Mouse (Mus musculus): ENCODE results near the gene Rasa4. TPM values are rescaled to one million over a fixed set of nuclear protein-coding genes. Genes with fewer than 3 reads are reported as not detected.
"Not testable (repeated sequence)": the region's sequence is repeated elsewhere in the genome, so short reads cannot be mapped to it uniquely, and the experiment has no call there.

Gene Rasa4
- total RNA-seq, 2 experiments from 2014 or later: 3.2 to 6.7 TPM

DNA sequence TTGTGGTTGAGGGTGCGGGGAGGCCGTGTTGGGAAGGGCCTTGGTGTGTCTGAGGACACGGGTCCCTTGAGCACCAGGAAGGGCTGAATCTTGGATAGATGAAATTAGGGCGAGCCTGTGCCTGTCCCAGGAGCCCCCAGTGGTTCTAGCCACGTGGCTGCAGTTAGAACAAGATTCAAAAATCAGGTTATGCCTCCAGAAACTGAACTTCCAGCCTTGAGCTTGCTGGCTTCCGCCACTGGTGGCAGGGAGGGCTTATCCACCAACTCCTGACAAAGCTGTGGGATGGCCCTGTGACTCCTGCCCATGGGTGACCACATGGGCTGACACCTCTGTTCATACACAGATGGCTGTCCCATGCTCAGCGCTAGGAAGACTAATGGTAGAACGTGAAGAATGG is 64.0 kb downstream of the Rasa4 start:
- intact Hi-C loops (cut with DNase I): no loop called here
- DNase-seq (ENCODE audit: low spot score in 2 of 2): no peak

DNA sequence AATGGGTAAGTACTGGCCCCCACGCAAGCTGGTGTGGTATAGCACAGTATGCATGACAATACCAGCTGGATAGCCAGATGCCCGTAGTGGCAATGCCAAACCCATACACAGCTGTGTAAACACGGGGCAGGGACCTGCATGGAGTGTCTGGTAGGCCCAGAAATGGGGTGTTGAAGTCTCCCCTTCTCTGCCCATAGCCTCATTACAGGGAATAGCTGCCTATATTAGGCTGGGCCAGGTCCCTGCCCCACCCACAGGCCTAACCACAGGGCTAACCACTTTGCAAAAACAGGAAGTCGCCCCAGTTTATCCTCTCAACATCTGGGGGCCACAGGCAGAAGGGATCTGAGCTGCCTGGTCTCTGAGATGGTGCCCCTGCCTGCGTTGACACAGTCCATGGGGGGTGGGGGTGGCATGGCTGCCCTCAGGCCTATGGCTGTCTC is 65.4 kb downstream of the Rasa4 start:
- intact Hi-C loops (cut with DNase I); DNase-seq (ENCODE audit: low spot score in 2 of 2): not testable (repeated sequence)

DNA sequence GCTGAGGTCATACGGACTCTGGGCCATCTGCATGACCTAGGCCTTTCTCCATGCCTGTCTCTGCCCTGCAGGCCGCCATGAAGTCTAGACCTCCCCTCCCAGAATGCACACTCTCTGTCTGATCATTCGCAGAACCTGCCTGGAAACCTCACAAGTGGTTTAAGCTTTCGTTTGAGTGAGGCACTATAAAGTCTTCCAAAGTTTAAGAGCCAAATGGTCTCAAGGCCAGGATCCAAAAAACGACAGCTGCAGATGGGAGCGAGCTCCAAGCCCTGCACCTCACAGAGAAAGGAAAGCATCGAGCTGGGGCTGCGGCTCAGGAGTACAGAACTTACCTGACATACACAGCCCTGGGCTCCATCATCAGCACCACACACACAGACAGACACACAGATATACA is 68.6 kb downstream of the Rasa4 start:
- DNase-seq (ENCODE audit: low spot score in 2 of 2): no peak
- intact Hi-C loops (cut with DNase I): no loop called here

DNA sequence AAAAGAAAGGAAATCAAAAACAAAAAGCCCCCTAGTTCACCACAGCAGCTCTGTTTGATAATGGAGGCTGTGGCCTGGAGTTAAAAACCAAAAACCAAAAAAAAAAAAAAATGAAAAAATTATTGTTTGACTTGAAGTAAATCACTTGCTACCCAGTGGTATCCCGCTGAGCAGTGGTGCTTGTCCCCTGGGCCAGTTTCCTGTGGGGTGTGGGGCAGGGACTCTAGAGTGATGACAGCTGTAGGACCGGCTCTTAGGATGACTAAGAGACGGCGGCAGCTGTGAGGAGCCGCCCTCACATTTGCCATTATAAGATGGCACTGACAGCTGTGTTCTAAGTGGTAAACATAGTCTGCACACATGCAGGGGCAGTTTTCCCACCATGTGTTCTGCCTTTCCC is 71.7 kb downstream of the Rasa4 start:
- intact Hi-C loops (cut with DNase I): no loop called here
- no peak for DNase-seq (ENCODE audit: low spot score in 2 of 2)

DNA sequence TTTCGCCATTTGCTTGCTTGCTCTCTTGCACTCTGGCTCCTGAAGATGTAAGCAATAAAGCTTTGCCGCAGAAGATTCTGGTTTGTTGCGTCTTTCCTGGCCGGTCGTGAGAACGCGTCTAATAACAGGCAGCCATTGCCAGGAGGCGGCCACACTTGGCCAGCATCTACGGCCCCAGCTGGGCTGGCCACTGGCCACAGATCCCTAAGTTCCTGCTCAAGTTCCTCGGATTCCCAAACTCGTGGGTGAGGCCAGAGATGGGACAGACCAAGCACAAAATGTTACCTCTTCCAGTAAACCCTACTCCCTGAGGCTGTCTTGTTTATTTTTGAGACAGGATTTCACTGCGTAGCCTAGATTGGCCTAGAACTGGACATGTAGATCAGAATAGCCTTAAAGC is 76.4 kb downstream of the Rasa4 start:
- intact Hi-C loops (cut with DNase I); DNase-seq (ENCODE audit: low spot score in 2 of 2): not testable (repeated sequence)

Small RNA genes lying within 50 kb of the gene (microRNA-seq; reads per million reads assigned to microRNA genes)
- gene Mir7035: 1.0 to 2.4 reads per million in 2 experiments

Other genes with a start within 250 kb of the Rasa4 start
- gene Hspb1, start 196.0 kb upstream of the Rasa4 start, total RNA-seq (2021): 1 to 10 TPM; 6.9 to 9.4 TPM
- gene Ywhag, start 149.3 kb upstream of the Rasa4 start, total RNA-seq (2021): 1,000 to 10,000 TPM; 1,469 to 1,528 TPM
- 1 to 10 TPM; 1.4 to 1.5 TPM for gene Ssc4d, start 109.4 kb upstream of the Rasa4 start, total RNA-seq (2021)
- gene Zp3, start 103.8 kb upstream of the Rasa4 start, total RNA-seq (2021): not detected
- gene Dtx2, start 89.1 kb upstream of the Rasa4 start, total RNA-seq (2021): 1 to 10 TPM; 8.6 to 9.1 TPM
- not detected for gene Upk3b, start 45.4 kb upstream of the Rasa4 start, total RNA-seq (2021)
- not detected for gene Upk3bl, start 29.4 kb upstream of the Rasa4 start, total RNA-seq (2021)
- gene Polr2j, start 32.7 kb downstream of the Rasa4 start, total RNA-seq (2021): 10 to 100 TPM; 86.2 to 86.3 TPM
- 10 to 100 TPM; 12.4 to 14.1 TPM for gene Lrwd1, start 52.2 kb downstream of the Rasa4 start, total RNA-seq (2021)
- 1 to 10 TPM; 8.2 to 8.9 TPM for gene Alkbh4, start 52.2 kb downstream of the Rasa4 start, total RNA-seq (2021)
- 10 to 100 TPM; 54.3 to 56.1 TPM for gene Orai2, start 86.8 kb downstream of the Rasa4 start, total RNA-seq (2021)
- gene Prkrip1, start 115.0 kb downstream of the Rasa4 start, total RNA-seq (2021): 10 to 100 TPM; 38.7 to 44.0 TPM
- 10 to 100 TPM; 10.5 to 11.3 TPM for gene Sh2b2, start 162.6 kb downstream of the Rasa4 start, total RNA-seq (2021)